Mouse (Mus musculus): ENCODE results near the gene Tas2r124.

Tas2r124 gene

DNA sequence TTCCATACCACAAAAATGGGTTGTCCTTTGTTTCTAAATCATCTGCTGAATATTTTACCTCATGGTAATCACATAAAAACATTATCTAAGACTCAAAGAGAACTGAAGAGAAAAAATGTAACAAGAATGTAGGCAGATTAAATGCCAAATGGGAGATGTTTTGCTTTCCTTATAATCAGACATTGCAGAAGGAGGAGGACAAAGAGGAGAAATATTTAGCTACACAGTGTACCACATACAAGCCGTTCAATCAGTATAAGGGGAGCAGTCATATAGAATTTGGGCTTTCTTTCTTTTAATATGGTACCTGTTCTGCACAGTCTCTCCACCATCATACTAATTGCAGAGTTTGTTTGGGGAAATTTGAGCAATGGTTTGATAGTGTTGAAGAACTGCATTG is at the start of gene Tas2r124:
Tas2r124 (plus strand) TSS at position 301 of the 400 bp plus-strand sequence.
- DNase-seq (ENCODE audit: low spot score): no peak

DNA sequence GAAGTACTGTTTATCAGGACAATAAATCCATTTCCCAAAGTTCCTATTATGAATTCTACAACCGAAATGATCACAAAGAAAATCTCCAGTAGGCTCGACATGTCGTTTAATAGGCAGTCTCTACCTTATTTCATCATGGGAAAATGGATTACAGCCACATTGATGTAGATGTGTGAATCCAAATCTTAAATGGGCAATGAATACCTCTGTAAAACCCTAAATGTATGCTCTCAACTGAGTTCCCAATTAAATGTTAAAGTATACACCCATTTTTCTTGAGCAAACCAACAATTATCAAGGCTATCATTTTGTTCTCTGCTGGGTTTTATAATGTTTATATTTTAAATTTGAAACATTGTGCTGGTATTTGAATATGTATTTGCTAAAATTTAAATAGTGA is 42.7 kb upstream of the Tas2r124 start, which contains the start of gene Tas2r122:
Tas2r122 (minus strand) TSS at position 101 of the 400 bp plus-strand sequence.
- no peak for DNase-seq (ENCODE audit: low spot score)

GRCm38 (mm10) chr6:132737935-132738334 is 16.6 kb upstream of the Tas2r124 start, which contains the start of gene Tas2r115:
Tas2r115 (minus strand) TSS chr6:132738035.
- DNase-seq (ENCODE audit: low spot score): no peak

- DNase-seq (ENCODE audit: low spot score): no peak
These were observed 4.3 kb upstream of the Tas2r124 start for GRCm38 (mm10) chr6:132750206-132750605.

- no peak for DNase-seq (ENCODE audit: low spot score)
These were observed 7.3 kb downstream of the Tas2r124 start, which contains the start of gene Tas2r102 for GRCm38 (mm10) chr6:132761831-132762230. Tas2r102 (plus strand) TSS chr6:132762131.

GRCm38 (mm10) chr6:132778062-132778461 is 23.5 kb downstream of the Tas2r124 start, which contains the start of gene Tas2r136:
Tas2r136 (minus strand) TSS chr6:132778162.
- DNase-seq (ENCODE audit: low spot score): no peak

GRCm38 (mm10) chr6:132795393-132795792 is 40.9 kb downstream of the Tas2r124 start:
- no peak for DNase-seq (ENCODE audit: low spot score)

DNA sequence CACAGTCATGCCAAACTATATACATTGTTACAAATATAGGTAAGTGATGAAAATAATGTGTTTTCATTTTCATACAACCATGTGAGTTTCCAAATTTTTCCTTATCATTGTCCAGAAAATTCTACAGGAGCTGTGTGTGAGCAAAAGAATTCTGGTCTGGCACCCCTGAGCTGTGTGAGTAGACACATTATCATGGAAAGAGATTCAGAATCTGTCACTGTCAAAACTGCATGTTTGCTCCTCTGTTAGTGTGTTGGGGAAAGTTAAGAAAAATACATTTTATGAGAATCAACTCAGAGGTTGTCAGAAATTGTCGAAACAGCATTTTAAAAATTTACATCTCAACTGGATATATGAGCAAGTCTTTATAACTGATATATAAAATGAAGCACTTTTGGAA is 48.0 kb downstream of the Tas2r124 start, which contains the start of gene Tas2r117:
Tas2r117 (plus strand) TSS at position 301 of the 400 bp plus-strand sequence.
- no peak for DNase-seq (ENCODE audit: low spot score)

Data from adipocyte (in vitro differentiated cells).